Mouse (Mus musculus): ENCODE measurements at regions not wholly inside any gene's neighbourhood (a gene's known extent, or its start where the extent isn't known, plus 50 kb on each side); places are given as distances from the start of the nearest gene placed in this dataset.
A peak's percentile ranks its signal among the peaks of the same experiment; 100 is the strongest.

- intact Hi-C loops (cut with DNase I) = loop anchor here (10.0 kb wide), 2 partner anchors 115 to 215 kb away; no protein-coding TSS in a partner anchor
Measured at GRCm38 (mm10) chr2:92699360-92699759, 99.9 kb downstream of the Chst1 start.

DNA sequence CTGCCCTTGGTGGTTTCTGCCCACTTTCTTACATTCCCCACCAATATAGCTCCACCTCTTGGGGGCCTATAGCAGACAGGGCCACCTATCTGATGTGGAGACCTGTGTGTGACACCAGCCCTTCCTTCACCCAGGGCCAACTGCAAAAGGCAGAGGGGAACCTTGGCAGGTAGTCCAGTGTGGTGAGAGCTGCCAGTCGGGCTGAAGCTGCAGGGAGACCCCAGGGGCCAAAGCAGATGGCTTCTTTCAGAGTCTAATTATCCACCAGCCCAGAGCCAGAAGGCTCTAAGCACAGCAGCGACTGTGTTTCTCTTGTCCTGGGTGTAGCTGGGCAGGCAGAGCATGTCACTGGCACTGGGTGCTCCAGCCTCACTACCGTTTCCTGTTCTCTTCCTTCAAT, 104.5 kb downstream of the Chst1 start:
- intact Hi-C loops (cut with DNase I) = loop anchor here (10.0 kb wide), 1 partner anchor 99 kb away; no protein-coding TSS in a partner anchor
- peak; percentile 82 for DNase-seq

More at GRCm38 (mm10) chr2:92699360-92699759, 99.9 kb downstream of the Chst1 start:
- peak; percentile 56 for DNase-seq

DNA sequence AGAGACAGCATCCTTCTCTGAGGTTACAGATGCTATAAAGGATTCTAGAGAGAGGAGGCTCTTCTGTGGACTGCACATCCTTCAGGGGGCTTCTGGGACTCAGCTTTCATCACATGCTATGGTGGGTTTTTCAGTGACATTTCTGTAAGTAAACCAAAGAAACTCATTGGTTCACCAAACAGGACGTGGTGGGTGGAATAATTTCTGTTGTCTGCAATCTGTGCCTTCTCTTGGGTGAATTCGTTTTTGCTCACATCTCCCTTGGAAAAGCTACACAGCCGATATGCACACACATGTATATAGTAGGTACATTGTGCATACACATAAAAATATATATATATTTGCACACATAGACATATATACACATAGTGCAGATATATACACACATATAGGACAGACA, 110.2 kb downstream of the Chst1 start:
- intact Hi-C loops (cut with DNase I) = loop anchor here (10.0 kb wide), 1 partner anchor 105 kb away; no protein-coding TSS in a partner anchor
- DNase-seq = no peak

DNA sequence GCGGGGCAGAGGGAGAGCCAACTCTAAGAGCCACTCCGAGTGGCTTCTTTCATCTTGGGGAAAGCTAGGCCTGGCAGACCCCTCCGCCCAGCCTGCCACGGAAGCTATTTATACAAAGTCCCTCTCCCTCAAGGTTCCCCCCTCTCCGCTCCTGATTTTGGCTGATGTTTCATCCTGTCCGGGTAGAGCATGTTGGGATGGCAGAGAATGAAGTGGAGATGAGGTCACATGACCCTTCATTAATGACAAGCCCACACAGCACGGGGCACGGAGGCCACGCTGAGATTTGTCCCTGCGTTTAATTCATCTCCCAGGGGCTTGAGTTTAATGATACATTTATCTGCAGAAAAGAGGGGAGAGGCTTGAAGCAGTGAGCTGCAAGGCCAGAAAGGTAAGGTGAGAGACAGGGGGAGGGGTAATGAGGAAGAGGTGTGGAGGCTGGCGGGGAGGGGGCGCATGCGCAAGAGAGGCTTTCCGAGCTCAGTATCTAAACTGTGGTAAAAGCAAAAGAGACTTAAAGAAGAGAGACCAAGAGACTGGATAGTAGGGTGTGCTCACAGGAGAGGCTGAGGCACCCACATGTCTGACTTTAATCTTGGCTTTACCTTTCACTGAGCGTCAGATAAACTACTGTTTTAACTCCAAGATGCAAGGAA, 111.7 kb downstream of the Chst1 start:
- intact Hi-C loops (cut with DNase I) = no loop called here
- no peak for DNase-seq

- peak; percentile 74 for DNase-seq
- intact Hi-C loops (cut with DNase I) = no loop called here
Measured at GRCm38 (mm10) chr2:92712266-92713144, 113.0 kb downstream of the Chst1 start.

GRCm38 (mm10) chr2:92717706-92718105, 118.2 kb downstream of the Chst1 start:
- intact Hi-C loops (cut with DNase I) = no loop called here
- no peak for DNase-seq

GRCm38 (mm10) chr2:92721951-92722350, 122.4 kb downstream of the Chst1 start:
- intact Hi-C loops (cut with DNase I) = no loop called here
- DNase-seq = no peak

DNA sequence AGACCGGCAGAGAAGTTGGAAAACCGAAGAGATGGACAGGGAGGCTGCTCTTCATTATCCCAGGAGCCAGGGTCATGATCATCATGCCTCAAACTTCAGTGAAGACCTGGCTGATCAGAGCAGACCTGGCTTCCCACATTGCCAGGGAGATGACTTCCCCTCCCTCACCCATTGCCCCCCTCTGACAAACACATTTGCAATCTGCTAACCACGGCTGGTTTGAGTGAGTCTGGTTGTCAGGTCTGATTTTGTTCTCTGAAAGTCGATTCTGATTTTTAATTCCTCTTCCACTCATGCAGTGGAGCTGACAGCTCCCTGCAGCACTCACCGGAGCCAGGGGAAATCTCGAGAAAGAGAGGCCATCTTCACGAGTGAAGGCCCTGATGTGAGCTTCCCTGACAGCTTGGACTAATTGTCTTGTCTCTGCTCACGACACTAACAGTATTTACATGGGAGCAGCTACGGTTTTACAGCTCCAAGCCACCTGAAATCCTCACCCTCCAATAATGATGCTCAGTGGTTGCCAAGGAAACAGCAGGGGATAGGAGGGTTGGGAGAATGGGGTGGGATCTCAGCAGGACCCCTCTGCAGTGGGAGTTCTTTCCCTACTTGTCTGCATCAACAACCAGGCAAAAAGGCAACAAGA, 124.2 kb downstream of the Chst1 start:
- peak; percentile 34 for DNase-seq
- intact Hi-C loops (cut with DNase I) = no loop called here

DNA sequence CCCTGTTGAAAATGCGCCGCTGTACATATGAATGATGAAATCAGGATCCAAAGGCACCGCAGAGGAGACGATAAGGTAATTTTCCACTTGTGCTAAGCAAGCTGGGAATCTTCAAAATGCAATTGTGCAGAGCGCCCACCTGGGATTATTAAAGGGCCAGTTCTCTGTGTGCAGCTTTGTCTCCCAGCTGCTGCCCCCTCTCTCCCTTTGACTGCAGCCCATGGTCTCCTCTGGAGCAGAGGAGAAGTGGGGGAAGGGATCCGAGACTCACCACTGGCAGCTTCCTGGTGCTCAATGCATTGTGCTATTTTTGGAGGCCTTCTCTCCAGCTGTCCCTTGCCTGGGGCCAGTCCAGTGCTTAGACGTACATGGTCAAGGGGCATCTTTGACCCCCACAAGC, 127.1 kb downstream of the Chst1 start:
- no peak for DNase-seq

DNA sequence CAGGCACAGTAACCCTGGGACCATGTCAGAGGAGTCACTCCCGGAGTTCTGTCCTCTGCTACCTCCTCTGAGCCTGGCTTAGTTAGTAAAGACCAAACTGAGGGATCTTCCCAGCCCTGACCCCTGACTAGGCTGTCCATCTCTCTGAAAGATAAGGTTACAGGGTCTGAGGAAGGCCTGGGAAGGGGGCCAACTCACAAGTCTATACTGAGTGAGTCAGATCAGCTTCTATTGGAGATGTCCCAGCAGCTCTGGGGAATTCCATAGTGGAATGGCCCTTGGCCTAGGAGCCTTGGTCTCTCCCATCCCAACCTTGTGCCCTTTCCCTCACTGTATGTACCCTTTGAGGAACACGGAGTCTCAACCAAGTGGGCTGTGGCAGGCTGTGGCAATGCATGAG, 127.7 kb downstream of the Chst1 start:
- DNase-seq = no peak
- intact Hi-C loops (cut with DNase I) = no loop called here

More for the DNA sequence above, 127.1 kb downstream of the Chst1 start:
- intact Hi-C loops (cut with DNase I) = no loop called here

DNA sequence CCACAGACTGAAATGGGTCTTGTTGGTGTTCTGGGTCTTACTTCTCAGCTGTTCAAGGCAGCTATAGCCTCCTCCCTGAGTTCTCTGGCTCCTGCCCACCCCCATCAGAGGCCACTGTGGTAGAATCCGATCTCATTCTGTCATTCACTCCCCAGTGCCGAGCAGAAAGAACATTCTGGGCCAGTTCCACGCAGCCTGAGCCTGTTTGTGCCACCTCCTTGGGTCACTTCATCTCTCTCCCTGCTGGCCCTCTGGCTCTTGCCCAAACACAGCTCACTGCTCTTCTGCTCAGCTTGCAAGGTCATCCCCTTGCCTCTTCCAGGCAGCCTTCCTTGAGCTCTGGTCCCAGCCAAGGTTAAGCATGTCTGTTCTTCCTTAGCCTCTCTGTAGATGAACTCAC, 128.9 kb downstream of the Chst1 start:
- intact Hi-C loops (cut with DNase I) = no loop called here
- peak; percentile 53 for DNase-seq

- no peak for DNase-seq
- intact Hi-C loops (cut with DNase I) = no loop called here
Measured at GRCm38 (mm10) chr2:92730371-92730770, 130.9 kb downstream of the Chst1 start.

DNA sequence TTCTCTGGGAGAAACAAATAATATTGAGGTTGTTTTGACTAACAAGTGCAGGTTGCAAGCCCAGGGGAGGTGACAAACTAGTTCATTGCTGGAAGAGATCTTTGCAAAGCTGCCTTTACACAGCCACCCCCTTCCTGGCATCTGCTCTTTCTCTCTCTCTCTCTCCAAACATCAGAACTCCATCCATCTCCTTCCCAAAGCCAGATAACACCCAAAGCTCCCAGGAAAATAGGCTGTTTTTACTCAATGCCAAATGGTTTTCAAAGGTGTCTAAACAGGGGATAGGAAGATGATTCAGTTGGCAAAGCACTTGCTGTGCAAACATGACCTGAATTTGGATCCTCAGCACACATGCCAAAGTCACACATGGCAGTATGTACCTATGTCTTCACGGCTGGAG, 133.9 kb downstream of the Chst1 start:
- DNase-seq = no peak
- intact Hi-C loops (cut with DNase I) = no loop called here

DNA sequence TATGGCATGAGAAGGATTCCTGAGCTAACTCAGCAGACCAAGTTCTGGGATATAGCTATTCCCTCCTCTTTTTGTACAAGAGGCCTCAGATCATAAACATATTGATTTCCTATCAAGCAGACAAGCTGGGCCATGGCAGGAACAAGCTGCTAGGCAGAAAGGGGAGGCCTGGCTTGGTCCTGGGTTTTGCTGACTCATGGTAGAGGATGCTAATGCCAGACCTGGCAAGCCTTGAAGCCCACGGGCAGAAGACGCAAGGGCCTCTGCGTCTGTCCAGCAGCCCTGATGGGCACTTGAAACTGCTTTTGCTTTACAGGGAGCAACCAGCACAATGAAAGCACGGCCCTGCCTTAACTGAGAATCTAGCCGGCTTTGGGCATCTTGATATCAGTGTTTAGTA, 136.3 kb downstream of the Chst1 start:
- intact Hi-C loops (cut with DNase I) = no loop called here
- peak; percentile 24 for DNase-seq

- no peak for DNase-seq
- intact Hi-C loops (cut with DNase I) = no loop called here
Measured at GRCm38 (mm10) chr2:92737301-92737700, 137.8 kb downstream of the Chst1 start.

- DNase-seq = no peak
- intact Hi-C loops (cut with DNase I) = no loop called here
Measured at GRCm38 (mm10) chr2:92739576-92739975, 140.1 kb downstream of the Chst1 start.

DNA sequence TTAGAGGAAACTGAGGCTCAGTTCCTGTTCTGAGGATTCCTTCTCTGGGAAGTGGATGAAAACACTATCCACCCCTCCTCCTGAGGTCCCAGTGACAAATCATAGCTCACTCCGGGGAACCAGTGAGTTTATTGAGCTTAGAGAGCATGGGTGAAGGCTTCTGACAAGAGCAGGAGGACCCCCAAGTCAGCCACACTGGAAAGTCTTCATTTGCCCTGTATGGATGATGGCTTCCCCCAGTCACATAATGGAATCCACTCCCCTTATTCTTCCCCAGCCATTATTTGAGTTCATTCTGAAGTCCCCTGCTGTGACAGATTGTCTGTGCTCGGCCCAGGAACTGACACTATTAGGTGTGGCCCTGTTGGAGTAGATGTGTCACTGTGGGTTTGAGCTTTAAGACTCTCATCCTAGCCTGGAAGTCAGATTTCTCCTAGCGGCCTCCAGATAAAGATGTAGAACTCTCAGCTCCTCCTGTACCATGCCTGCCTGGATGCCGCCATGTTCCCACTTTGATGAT, 141.3 kb downstream of the Chst1 start:
- intact Hi-C loops (cut with DNase I) = no loop called here

DNA sequence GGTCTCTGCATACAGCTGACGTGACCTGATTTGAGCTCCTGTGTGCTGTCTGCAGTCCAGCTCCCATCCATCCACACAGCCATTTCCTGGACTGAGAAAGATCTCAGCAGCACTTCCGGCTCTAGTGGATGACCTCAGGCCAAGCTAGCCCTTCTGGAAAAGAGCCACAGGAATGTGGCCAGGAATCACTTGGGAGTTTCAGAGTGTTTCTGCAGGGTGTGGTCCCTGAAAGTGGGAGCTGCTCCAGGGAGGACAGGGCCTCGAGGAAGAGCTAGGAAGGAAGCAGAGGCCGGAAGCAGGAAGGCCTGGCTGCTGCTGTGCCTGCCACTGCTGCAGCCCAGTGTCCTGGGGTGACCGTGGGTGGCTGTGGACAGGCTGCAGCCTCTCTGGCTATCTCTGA, 142.5 kb downstream of the Chst1 start:
- intact Hi-C loops (cut with DNase I) = no loop called here
- DNase-seq = no peak

More for the DNA sequence above, 141.3 kb downstream of the Chst1 start:
- DNase-seq = no peak

DNA sequence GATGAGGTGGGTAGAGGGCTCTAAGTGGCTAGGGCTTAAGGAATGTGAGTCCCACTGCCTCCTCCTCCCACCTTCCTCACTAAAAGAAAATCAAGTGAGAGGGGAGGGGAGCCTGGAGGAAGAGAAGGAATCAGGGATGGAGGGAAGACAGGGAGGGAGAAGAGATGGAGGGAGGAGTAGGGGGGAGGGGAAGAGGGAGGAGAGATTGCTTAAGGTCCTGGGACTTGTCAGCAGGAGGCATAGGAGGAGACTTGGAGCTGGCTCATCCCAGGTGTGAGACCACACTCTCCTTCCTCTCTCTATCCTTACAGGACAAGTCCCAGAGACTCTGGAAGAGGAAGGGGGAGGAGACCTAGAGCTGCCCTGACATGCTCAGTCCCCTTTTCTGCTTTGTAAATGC, 143.2 kb downstream of the Chst1 start:
- no peak for DNase-seq
- intact Hi-C loops (cut with DNase I) = no loop called here

DNA sequence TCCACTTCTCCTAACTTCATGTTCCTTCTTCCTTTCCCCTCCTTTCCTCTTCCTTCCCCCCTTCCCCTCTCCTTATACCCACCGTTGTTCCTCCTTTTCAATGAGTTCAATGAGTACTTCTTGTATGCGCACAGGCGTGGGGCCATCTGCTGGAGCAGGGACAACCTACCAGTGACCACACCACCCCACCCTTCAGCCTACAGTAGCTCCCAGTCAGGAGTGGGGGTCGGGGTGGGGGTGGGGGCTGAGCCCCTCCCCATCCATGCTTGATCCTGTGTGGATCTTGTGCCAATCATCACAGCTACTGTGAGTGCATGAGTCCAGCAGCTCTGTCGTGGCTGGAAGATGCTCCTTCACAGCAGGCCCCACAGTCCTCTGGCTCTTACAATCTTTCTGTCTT, 143.6 kb downstream of the Chst1 start:
- intact Hi-C loops (cut with DNase I) = no loop called here
- DNase-seq = no peak

GRCm38 (mm10) chr2:92743911-92744310, 144.4 kb downstream of the Chst1 start:
- intact Hi-C loops (cut with DNase I) = no loop called here
- no peak for DNase-seq

Data from left cerebral cortex, postnatal 4 days (tissue).